Mouse (Mus musculus): ENCODE measurements around the gene Sstr4.

The Sstr4 gene

GRCm38 (mm10) chr2:148393846-148394245 is 1.3 kb upstream of the Sstr4 start:
- no peak for DNase-seq (ENCODE audit: low read depth, low spot score)

GRCm38 (mm10) chr2:148396209-148396608 is 1.1 kb downstream of the Sstr4 start:
- no peak for DNase-seq (ENCODE audit: low read depth, low spot score)

GRCm38 (mm10) chr2:148397015-148397783 is 2.1 kb downstream of the Sstr4 start:
- DNase-seq (ENCODE audit: low read depth, low spot score): no peak

- DNase-seq (ENCODE audit: low read depth, low spot score): no peak
Measured at GRCm38 (mm10) chr2:148397784-148398100, 2.6 kb downstream of the Sstr4 start.

- DNase-seq (ENCODE audit: low read depth, low spot score): no peak
Measured at GRCm38 (mm10) chr2:148398901-148399685, 3.9 kb downstream of the Sstr4 start.

- no peak for DNase-seq (ENCODE audit: low read depth, low spot score)
Measured at GRCm38 (mm10) chr2:148402227-148402626, 7.1 kb downstream of the Sstr4 start.

- DNase-seq (ENCODE audit: low read depth, low spot score): no peak
Measured at GRCm38 (mm10) chr2:148404906-148405305, 9.8 kb downstream of the Sstr4 start.

- no peak for DNase-seq (ENCODE audit: low read depth, low spot score)
Measured at GRCm38 (mm10) chr2:148406160-148406970, 11.2 kb downstream of the Sstr4 start.

- DNase-seq (ENCODE audit: low read depth, low spot score): no peak
Measured at GRCm38 (mm10) chr2:148406971-148407869, 12.1 kb downstream of the Sstr4 start.

GRCm38 (mm10) chr2:148407870-148408760 is 13.0 kb downstream of the Sstr4 start, which contains the start of gene Thbd:
TSS of gene Thbd (minus strand) at chr2:148408188.
- DNase-seq (ENCODE audit: low read depth, low spot score): no peak

GRCm38 (mm10) chr2:148408761-148409120 is 13.6 kb downstream of the Sstr4 start:
- no peak for DNase-seq (ENCODE audit: low read depth, low spot score)

GRCm38 (mm10) chr2:148409141-148409540 is 14.0 kb downstream of the Sstr4 start:
- DNase-seq (ENCODE audit: low read depth, low spot score): no peak

- DNase-seq (ENCODE audit: low read depth, low spot score): no peak
Measured at GRCm38 (mm10) chr2:148409821-148410220, 14.7 kb downstream of the Sstr4 start.

GRCm38 (mm10) chr2:148419151-148419550 is 24.0 kb downstream of the Sstr4 start:
- DNase-seq (ENCODE audit: low read depth, low spot score): no peak

GRCm38 (mm10) chr2:148419776-148420175 is 24.6 kb downstream of the Sstr4 start:
- DNase-seq (ENCODE audit: low read depth, low spot score): no peak

GRCm38 (mm10) chr2:148421112-148421511 is 26.0 kb downstream of the Sstr4 start:
- no peak for DNase-seq (ENCODE audit: low read depth, low spot score)

GRCm38 (mm10) chr2:148421706-148422105 is 26.6 kb downstream of the Sstr4 start:
- DNase-seq (ENCODE audit: low read depth, low spot score): no peak

GRCm38 (mm10) chr2:148425709-148426382 is 30.7 kb downstream of the Sstr4 start:
- no peak for DNase-seq (ENCODE audit: low read depth, low spot score)

GRCm38 (mm10) chr2:148427553-148427952 is 32.4 kb downstream of the Sstr4 start:
- DNase-seq (ENCODE audit: low read depth, low spot score): no peak

GRCm38 (mm10) chr2:148428523-148428922 is 33.4 kb downstream of the Sstr4 start:
- DNase-seq (ENCODE audit: low read depth, low spot score): no peak
